Mouse (Mus musculus): ENCODE measurements around the gene B3gnt2. TPM values are rescaled to one million over a fixed set of nuclear protein-coding genes. Genes with fewer than 3 reads are reported as not detected.
A peak's percentile ranks its signal among the peaks of the same experiment; 100 is the strongest.

Gene B3gnt2
- polyA plus RNA-seq, 1 experiment: 18.9 TPM

DNA sequence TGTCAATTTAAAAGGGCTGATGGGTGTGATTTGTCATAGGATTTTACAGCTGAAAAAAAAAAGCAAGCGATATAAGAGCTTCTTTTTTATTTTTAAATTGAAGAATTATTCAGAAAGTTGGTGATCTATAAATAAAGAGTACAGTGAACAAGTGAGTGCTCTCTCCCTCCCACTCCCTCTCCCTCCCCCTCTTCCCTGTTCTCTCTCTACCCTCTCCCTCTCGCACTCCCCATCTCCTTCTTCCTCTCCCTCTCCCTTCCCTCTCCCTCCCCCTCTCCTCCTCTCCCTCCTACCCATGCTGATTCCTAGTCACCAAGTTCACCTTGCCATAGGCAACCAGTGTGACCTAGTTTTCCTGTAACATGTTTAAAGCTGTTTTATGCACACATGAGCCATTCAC, 140.7 kb downstream of the B3gnt2 start:
- H3K4me3 ChIP-seq (ENCODE audit: extremely low read depth, insufficient read depth, insufficient read length): no peak overlapping the region
- H3K27me3 ChIP-seq (ENCODE audit: control insufficient read depth, insufficient read depth, low read length): no peaks in the 10 kb centered on the region
- 0 out of 2 replicates have a peak, but pooled peaks cover 3% of the 10 kb centered on the region for H3K4me1 ChIP-seq (ENCODE audit: control insufficient read depth, insufficient read depth, insufficient read length)
- TF ChIP-seq CTCF (IDR thresholded peaks at IDR 0.05; ENCODE audit: extremely low read depth, insufficient read depth, insufficient read length, insufficient replicate concordance): no peak
- H3K36me3 ChIP-seq (ENCODE audit: control insufficient read depth, insufficient read depth, low read length): no peaks in the 10 kb centered on the region
- no peak overlapping the region for H3K27ac ChIP-seq (ENCODE audit: insufficient read depth, low read length)
- 76% methylated on average over 2 of the region's 2 CpGs for WGBS
- no peak for DNase-seq (ENCODE audit: low read depth in 1 of 2, low spot score in 2 of 2)

DNA sequence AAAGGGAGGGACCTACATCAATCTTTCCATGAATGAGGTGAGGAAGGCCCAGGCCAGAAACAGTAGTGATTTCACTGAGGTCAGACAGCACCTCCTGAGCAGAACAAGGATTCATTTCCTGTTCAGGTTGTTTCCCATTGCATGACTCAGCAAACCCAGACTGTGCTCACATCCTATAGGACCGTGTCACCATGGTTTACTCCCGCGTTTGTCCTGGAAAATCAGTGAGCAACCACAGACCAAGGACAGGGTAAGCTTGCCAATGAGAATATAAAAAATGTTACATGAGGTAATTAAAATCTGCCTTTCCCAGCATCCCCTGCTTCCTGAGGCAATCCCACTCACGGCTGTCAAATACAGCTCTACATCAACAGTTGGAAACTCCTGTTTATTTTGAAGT, 141.2 kb downstream of the B3gnt2 start:
- no peak for DNase-seq (ENCODE audit: low read depth in 1 of 2, low spot score in 2 of 2)
- 87% methylated on average over 4 of the region's 4 CpGs for WGBS

DNA sequence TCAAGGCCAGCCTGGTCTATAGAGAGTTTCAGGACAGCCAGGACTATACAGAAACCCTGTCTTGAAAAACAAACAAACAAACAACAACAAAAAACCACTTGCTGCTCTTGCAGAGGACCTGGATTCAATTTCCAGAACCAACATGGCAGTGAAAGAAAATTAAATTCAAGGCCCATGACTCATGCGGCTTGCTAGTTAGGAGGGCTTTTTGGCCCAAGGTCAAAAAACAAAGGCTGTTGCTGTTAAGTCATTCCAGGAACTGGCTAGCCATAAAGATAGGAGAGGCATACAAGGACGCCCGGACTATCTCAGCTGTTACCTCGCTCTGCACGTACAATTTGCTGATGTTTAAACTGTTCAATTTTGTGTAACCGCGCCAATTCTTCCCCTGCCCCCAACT, 142.7 kb downstream of the B3gnt2 start:
- no peaks in the 10 kb centered on the region for H3K36me3 ChIP-seq (ENCODE audit: control insufficient read depth, insufficient read depth, low read length)
- no peak overlapping the region for H3K27ac ChIP-seq (ENCODE audit: insufficient read depth, low read length)
- H3K4me3 ChIP-seq (ENCODE audit: extremely low read depth, insufficient read depth, insufficient read length): no peak overlapping the region
- DNase-seq (ENCODE audit: low read depth in 1 of 2, low spot score in 2 of 2): no peak
- 0 out of 2 replicates have a peak, but pooled peaks cover 3% of the 10 kb centered on the region for H3K4me1 ChIP-seq (ENCODE audit: control insufficient read depth, insufficient read depth, insufficient read length)
- WGBS: 96% methylated on average over 7 of the region's 7 CpGs
- H3K27me3 ChIP-seq (ENCODE audit: control insufficient read depth, insufficient read depth, low read length): no peaks in the 10 kb centered on the region
- no peak for TF ChIP-seq CTCF (IDR thresholded peaks at IDR 0.05; ENCODE audit: extremely low read depth, insufficient read depth, insufficient read length, insufficient replicate concordance)
- no peak for TF ChIP-seq POLR2A (IDR thresholded peaks at IDR 0.05; ENCODE audit: low read depth, low read length)

More for the DNA sequence above, 141.2 kb downstream of the B3gnt2 start:
- no peak for TF ChIP-seq CTCF (IDR thresholded peaks at IDR 0.05; ENCODE audit: extremely low read depth, insufficient read depth, insufficient read length, insufficient replicate concordance)
- TF ChIP-seq POLR2A (IDR thresholded peaks at IDR 0.05; ENCODE audit: low read depth, low read length): no peak
- H3K4me3 ChIP-seq (ENCODE audit: extremely low read depth, insufficient read depth, insufficient read length): no peak overlapping the region
- H3K36me3 ChIP-seq (ENCODE audit: control insufficient read depth, insufficient read depth, low read length): no peaks in the 10 kb centered on the region
- H3K27ac ChIP-seq (ENCODE audit: insufficient read depth, low read length): no peak overlapping the region
- H3K27me3 ChIP-seq (ENCODE audit: control insufficient read depth, insufficient read depth, low read length): no peaks in the 10 kb centered on the region
- 0 out of 2 replicates have a peak, but pooled peaks cover 3% of the 10 kb centered on the region for H3K4me1 ChIP-seq (ENCODE audit: control insufficient read depth, insufficient read depth, insufficient read length)

DNA sequence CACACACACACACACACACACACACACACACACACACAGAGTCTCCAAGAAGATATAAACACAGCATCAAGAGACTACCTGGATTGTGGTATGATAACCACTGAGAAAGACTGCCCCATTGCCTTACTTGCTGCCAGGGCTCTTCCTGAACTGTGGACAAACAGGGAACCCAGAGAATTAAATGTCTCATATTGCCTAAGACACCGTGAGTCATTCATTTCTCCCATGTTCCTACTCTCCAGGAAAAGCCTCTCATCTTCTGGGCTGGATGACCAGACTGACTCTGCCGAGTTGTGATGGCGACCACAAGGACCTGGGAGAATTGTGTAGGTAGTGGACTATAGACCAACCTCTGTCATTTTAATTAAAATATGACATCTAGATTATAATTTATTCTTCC, 149.4 kb downstream of the B3gnt2 start:
- peaks cover 3% of the 10 kb centered on the region; the same call in 1 of the 2 replicates for H3K4me1 ChIP-seq (ENCODE audit: control insufficient read depth, insufficient read depth, insufficient read length)
- no peak for DNase-seq (ENCODE audit: low read depth in 1 of 2, low spot score in 2 of 2)
- no peaks in the 10 kb centered on the region for H3K36me3 ChIP-seq (ENCODE audit: control insufficient read depth, insufficient read depth, low read length)
- no peaks in the 10 kb centered on the region for H3K27me3 ChIP-seq (ENCODE audit: control insufficient read depth, insufficient read depth, low read length)
- no peak overlapping the region for H3K27ac ChIP-seq (ENCODE audit: insufficient read depth, low read length)
- TF ChIP-seq CTCF (IDR thresholded peaks at IDR 0.05; ENCODE audit: extremely low read depth, insufficient read depth, insufficient read length, insufficient replicate concordance) (no peak), POLR2A (IDR thresholded peaks at IDR 0.05; ENCODE audit: low read depth, low read length) (no peak)
- 92% methylated on average over 3 of the region's 3 CpGs for WGBS
- H3K4me3 ChIP-seq (ENCODE audit: extremely low read depth, insufficient read depth, insufficient read length): no peak overlapping the region

DNA sequence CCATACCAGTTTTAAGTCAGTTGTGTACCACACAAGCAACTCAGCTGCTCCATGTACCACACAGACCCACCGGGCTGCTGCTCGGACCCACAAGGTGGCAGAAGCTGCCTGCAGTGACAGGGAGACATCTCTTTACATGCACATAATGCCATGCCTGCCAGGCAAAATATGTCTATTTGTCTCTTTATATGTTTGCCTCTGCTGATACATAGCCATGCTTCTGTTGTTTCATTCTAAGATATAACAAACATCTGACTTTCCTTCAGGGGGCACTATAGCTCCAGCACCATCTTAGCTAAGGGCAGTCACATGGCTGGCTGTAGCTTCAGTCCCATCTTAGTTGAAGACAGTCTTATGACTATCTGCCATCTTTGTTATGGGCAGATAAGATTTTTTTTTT, 150.2 kb downstream of the B3gnt2 start:
- Histone ChIP-seq H3K36me3 (ENCODE audit: control insufficient read depth, insufficient read depth, low read length) (no peaks in the 10 kb centered on the region), H3K4me1 (ENCODE audit: control insufficient read depth, insufficient read depth, insufficient read length) (peaks cover 3% of the 10 kb centered on the region; the same call in 1 of the 2 replicates), H3K27ac (ENCODE audit: insufficient read depth, low read length) (no peak overlapping the region), H3K27me3 (ENCODE audit: control insufficient read depth, insufficient read depth, low read length) (no peaks in the 10 kb centered on the region), H3K4me3 (ENCODE audit: extremely low read depth, insufficient read depth, insufficient read length) (no peak overlapping the region)
- DNase-seq (ENCODE audit: low read depth in 1 of 2, low spot score in 2 of 2): peak; percentile 44 to 63
- 94% methylated on average over 2 of the region's 2 CpGs for WGBS
- TF ChIP-seq POLR2A (IDR thresholded peaks at IDR 0.05; ENCODE audit: low read depth, low read length) (no peak), CTCF (IDR thresholded peaks at IDR 0.05; ENCODE audit: extremely low read depth, insufficient read depth, insufficient read length, insufficient replicate concordance) (no peak)

Other genes with a start within 250 kb of the B3gnt2 start
- gene Zrsr1, start 111.0 kb upstream of the B3gnt2 start, polyA plus RNA-seq (2012; rRNA removed): 4.8 and 5.4 TPM in 2 replicates
- 0.05 TPM in 1 of 2 replicates, not detected in the other for gene Gm28048, start 121.1 kb upstream of the B3gnt2 start, polyA plus RNA-seq (2012; rRNA removed)
- 4.2 and 5.4 TPM in 2 replicates for gene Commd1, start 121.4 kb upstream of the B3gnt2 start, polyA plus RNA-seq (2012; rRNA removed)
- gene Cct4, start 129.6 kb upstream of the B3gnt2 start, polyA plus RNA-seq (2012; rRNA removed): 155 and 159 TPM in 2 replicates
- gene Fam161a, start 146.6 kb upstream of the B3gnt2 start, polyA plus RNA-seq (2012; rRNA removed): 0.20 and 0.41 TPM in 2 replicates

Measured in spleen, adult 2 months (tissue).